Mouse (Mus musculus) bone marrow macrophage, adult 2 months (primary cell): ENCODE measurements around the gene Lgmn.

ENCODE experiments used
- CTCF ChIP-seq: IDR thresholded peaks from 2 replicates; pipeline ENCODE4 v1.5.1; 2012; ENCODE audit warnings: low read depth, mild to moderate bottlenecking, low read length, moderate library complexity
- POLR2A ChIP-seq: IDR thresholded peaks from 2 replicates; pipeline ENCODE4 v1.6.1; 2012; ENCODE audit warnings: mild to moderate bottlenecking, low read depth, low read length, borderline replicate concordance

DNA sequence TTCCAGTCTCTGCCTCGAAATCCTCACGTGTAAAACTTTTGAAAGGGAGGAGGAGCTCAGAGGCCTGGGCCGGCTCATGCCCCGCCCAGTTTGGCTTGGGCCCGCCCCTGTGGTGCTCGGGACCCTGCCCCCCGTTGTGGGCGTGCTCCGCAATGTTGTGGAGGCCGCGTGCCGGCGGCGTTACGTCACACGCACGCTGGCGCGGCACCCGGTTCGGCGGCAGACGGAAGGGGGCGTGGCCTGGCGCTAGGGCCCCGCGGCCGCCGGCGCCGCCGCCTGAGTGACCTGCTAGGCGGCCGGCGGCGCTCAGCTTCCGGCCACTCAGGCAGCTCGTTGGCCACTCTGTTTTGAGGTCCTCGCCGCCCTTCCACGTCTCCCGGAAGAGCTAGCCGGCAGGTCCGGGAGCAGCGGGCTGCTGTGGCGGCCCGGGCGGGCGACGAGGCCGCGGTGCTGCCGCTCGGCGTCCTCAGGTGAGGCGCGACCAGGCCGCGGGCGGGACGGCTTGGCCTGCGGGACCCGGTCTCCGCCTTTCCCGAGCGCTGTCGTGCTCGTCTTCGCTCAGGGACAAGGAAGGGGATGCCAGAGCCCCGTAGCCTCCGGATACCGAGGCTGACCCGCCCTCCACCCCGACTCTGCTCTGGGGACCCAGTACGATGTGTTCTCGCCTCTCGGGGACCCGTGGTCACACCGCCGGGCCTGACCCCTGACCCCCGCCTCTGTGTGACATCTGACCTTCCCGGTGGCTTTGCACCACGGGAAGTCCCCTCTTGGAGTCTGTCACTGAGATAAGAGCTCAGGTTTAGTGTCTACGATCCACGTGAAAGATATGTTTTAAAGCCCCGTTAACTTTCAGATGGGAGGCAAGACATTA is 29.5 kb upstream of the Lgmn start, which contains the start of gene Golga5:
- TF ChIP-seq POLR2A (no peak), CTCF (no peak)
